Mouse (Mus musculus) midbrain, embryonic 15.5 days (tissue): Measurements from ENCODE around the gene Wipf2. TPM values are rescaled to one million over a fixed set of nuclear protein-coding genes. Genes with fewer than 3 reads are reported as not detected.

Source experiments
- ATAC-seq: fragments of 200-750 bp; cut with Nextera tagmentation; replicated peaks from 2 replicates; pipeline ENCODE4 v1.8.0; 2017; ENCODE audit warnings: moderate TSS enrichment
- H3K27ac ChIP-seq: fragments of 300-500 bp; sonication (generic); 2 replicates; pipeline ENCODE4 v1.5.1; 2015; ENCODE audit warnings: mild to moderate bottlenecking, inconsistent platforms
- H3K27me3 ChIP-seq: fragments of 300-500 bp; sonication (generic); replicated peaks from 2 replicates; pipeline ENCODE4 v1.6.1; 2015; ENCODE audit warnings: inconsistent platforms
- H3K36me3 ChIP-seq: fragments of 300-500 bp; sonication (generic); replicated peaks from 2 replicates; pipeline ENCODE4 v1.6.1; 2015; ENCODE audit warnings: inconsistent platforms
- H3K4me1 ChIP-seq: fragments of 300-500 bp; sonication (generic); 2 replicates; pipeline ENCODE4 v1.6.1; 2015; ENCODE audit warnings: inconsistent platforms
- H3K4me2 ChIP-seq: fragments of 300-500 bp; sonication (generic); 2 replicates; pipeline ENCODE4 v1.6.1; 2015; ENCODE audit warnings: inconsistent platforms, mild to moderate bottlenecking, moderate library complexity
- H3K4me3 ChIP-seq: fragments of 300-500 bp; sonication (generic); 2 replicates; pipeline ENCODE4 v1.5.1; 2015; ENCODE audit warnings: mild to moderate bottlenecking, inconsistent platforms
- H3K9ac ChIP-seq: fragments of 300-500 bp; sonication (generic); 2 replicates; pipeline ENCODE4 v1.6.1; 2015; ENCODE audit warnings: mild to moderate bottlenecking, inconsistent platforms
- H3K9me3 ChIP-seq: fragments of 300-500 bp; sonication (generic); 2 replicates; pipeline ENCODE4 v1.6.1; 2016; ENCODE audit warnings: inconsistent platforms
- WGBS: fragments of 180-500 bp; shearing (Covaris S2); methylation state at CpG from one replicate; pipeline ENCODE4 v1.1.7; 2015; ENCODE audit warnings: mixed read lengths; 5-methylcytosine and 5-hydroxymethylcytosine counted together
- polyA plus RNA-seq: library from polyadenylated mRNA; unstranded; fragments of >200 nt; fragmentation: Nextera tagmentation; extraction: Ambion mirVana; gene quantifications from 2 replicates; pipeline ENCODE4 v1.2.1, GENCODE M21; 2015

Wipf2 gene
- polyA plus RNA-seq, 1 experiment from 2014 or later, result 4.9 TPM

GRCm38 (mm10) chr11:98953361-98953760 lies 89.9 kb downstream of the Wipf2 start:
- Histone ChIP-seq H3K27me3 (no peaks in the 10 kb centered on the region), H3K4me1 (peaks cover 41% of the 10 kb centered on the region), H3K9me3 (no peaks in the 10 kb centered on the region), H3K4me2 (no peak overlapping the region), H3K4me3 (no peak overlapping the region), H3K9ac (no peak overlapping the region), H3K27ac (no peak overlapping the region), H3K36me3 (no peaks in the 10 kb centered on the region)
- no peak for ATAC-seq
- 24% methylated on average over 2 of the region's 2 CpGs for WGBS

GRCm38 (mm10) chr11:98953835-98954320 lies 90.4 kb downstream of the Wipf2 start:
- H3K27me3 ChIP-seq, result no peaks in the 10 kb centered on the region
- WGBS, result 30% methylated on average over 13 of the region's 13 CpGs
- H3K36me3 ChIP-seq, result no peaks in the 10 kb centered on the region
- no peak overlapping the region for H3K4me3 ChIP-seq
- H3K27ac ChIP-seq, result peak overlapping the region; percentile 61; the same call in 1 of the 2 replicates
- H3K4me1 ChIP-seq, result peaks cover 41% of the 10 kb centered on the region
- H3K9me3 ChIP-seq, result no peaks in the 10 kb centered on the region
- peak overlapping the region; percentile 24 for H3K4me2 ChIP-seq
- no peak overlapping the region for H3K9ac ChIP-seq
- no peak for ATAC-seq

DNA sequence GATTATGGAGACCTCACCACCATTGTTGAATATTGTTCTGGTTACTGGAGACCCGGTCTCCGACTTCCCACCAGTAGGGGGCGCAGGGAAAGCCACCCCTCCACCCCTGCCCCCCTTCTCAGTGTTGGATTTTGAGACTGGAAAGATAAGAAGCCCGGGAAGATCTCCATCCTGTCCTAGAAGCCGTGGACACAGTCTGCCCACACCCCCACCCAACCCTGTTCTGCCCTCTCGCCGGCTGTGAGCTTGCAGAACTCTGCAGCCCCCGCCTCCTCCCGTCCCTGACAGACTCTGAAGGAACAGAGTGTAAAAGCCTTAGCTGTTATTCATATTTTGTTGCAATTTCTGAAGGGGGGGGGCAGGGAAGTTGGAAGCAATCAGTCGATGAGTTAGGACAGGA lies 90.9 kb downstream of the Wipf2 start:
- no peak overlapping the region for H3K4me3 ChIP-seq
- 0 out of 2 replicates have a peak, but pooled peaks have one; percentile 9 for ATAC-seq
- H3K9me3 ChIP-seq, result no peaks in the 10 kb centered on the region
- no peaks in the 10 kb centered on the region for H3K27me3 ChIP-seq
- peak overlapping the region; percentile 61 for H3K27ac ChIP-seq
- peaks cover 46% of the 10 kb centered on the region for H3K4me1 ChIP-seq
- no peaks in the 10 kb centered on the region for H3K36me3 ChIP-seq
- H3K4me2 ChIP-seq, result peak overlapping the region; percentile 24
- H3K9ac ChIP-seq, result no peak overlapping the region
- 6% methylated on average over 10 of the region's 10 CpGs for WGBS

Other genes with a start within 250 kb of the Wipf2 start
- 0.66 and 0.72 TPM in 2 replicates for gene Gm12355, start 238.0 kb upstream of the Wipf2 start, polyA plus RNA-seq
- gene Gsdma3, start 237.3 kb upstream of the Wipf2 start, polyA plus RNA-seq, result not detected in 2 replicates
- not detected in 2 replicates for gene Gsdma2, start 216.9 kb upstream of the Wipf2 start, polyA plus RNA-seq
- not detected in 2 replicates for gene Gsdma, start 199.3 kb upstream of the Wipf2 start, polyA plus RNA-seq
- 198 TPM in 2 replicates for gene Psmd3, start 181.1 kb upstream of the Wipf2 start, polyA plus RNA-seq
- not detected in 2 replicates for gene Csf3, start 162.4 kb upstream of the Wipf2 start, polyA plus RNA-seq
- gene Med24, start 134.2 kb upstream of the Wipf2 start, polyA plus RNA-seq, result 82.9 and 84.8 TPM in 2 replicates
- gene Thra, start 123.0 kb upstream of the Wipf2 start, polyA plus RNA-seq, result 151 and 158 TPM in 2 replicates
- gene Nr1d1, start 88.3 kb upstream of the Wipf2 start, polyA plus RNA-seq, result 3.4 and 3.9 TPM in 2 replicates
- gene Msl1, start 68.1 kb upstream of the Wipf2 start, polyA plus RNA-seq, result 33.2 and 33.6 TPM in 2 replicates
- gene Casc3, start 58.7 kb upstream of the Wipf2 start, polyA plus RNA-seq, result 56.3 and 57.7 TPM in 2 replicates
- gene Rapgefl1, start 26.9 kb upstream of the Wipf2 start, polyA plus RNA-seq, result 9.1 and 9.2 TPM in 2 replicates
- gene Cdc6, start 44.2 kb downstream of the Wipf2 start, polyA plus RNA-seq, result 3.9 and 4.2 TPM in 2 replicates
- gene Rara, start 64.2 kb downstream of the Wipf2 start, polyA plus RNA-seq, result 9.7 and 10.5 TPM in 2 replicates
- 1.4 and 2.4 TPM in 2 replicates for gene Gjd3, start 119.4 kb downstream of the Wipf2 start, polyA plus RNA-seq
- gene Top2a, start 160.6 kb downstream of the Wipf2 start, polyA plus RNA-seq, result 31.8 and 33.9 TPM in 2 replicates
- gene Igfbp4, start 177.6 kb downstream of the Wipf2 start, polyA plus RNA-seq, result 136 and 154 TPM in 2 replicates
- 0.09 TPM in 1 of 2 replicates, not detected in the other for gene Tns4, start 225.7 kb downstream of the Wipf2 start, polyA plus RNA-seq